Mouse (Mus musculus) CH12.LX (cell line): ENCODE measurements around the gene Spata4. TPM values are rescaled to one million over a fixed set of nuclear protein-coding genes. Genes with fewer than 3 reads are reported as not detected.
A peak's percentile ranks its signal among the peaks of the same experiment; 100 is the strongest.

Experiments used
- DNase-seq: peaks from one replicate; pipeline ENCODE4 v3.0.0-alpha.2; 2013; ENCODE audit errors: extremely low read depth
- H3K27ac ChIP-seq: 2 replicates; pipeline ENCODE4 v1.5.1; 2012; ENCODE audit warnings: low read depth, mild to moderate bottlenecking, control low read depth, moderate library complexity; ENCODE audit not compliant: insufficient read depth
- H3K27me3 ChIP-seq: replicated peaks from 2 replicates; pipeline ENCODE3; 2012; ENCODE audit warnings: inconsistent platforms
- H3K36me3 ChIP-seq, 2 experiments: replicated peaks in 1 of 2; 2 replicates each; pipeline versions ENCODE3 to v1.6.1; 2012; ENCODE audit warnings: inconsistent platforms in 1 of 2, low read length in 1 of 2, mild to moderate bottlenecking in 1 of 2, mixed read lengths in 1 of 2, moderate library complexity in 1 of 2; ENCODE audit not compliant: control insufficient read depth in 1 of 2, insufficient read depth in 1 of 2
- H3K4me1 ChIP-seq, 2 experiments: 2 replicates each; pipeline ENCODE4 v1.6.1; 2012; ENCODE audit warnings: inconsistent platforms in 1 of 2, moderate library complexity in 1 of 2; ENCODE audit not compliant: insufficient read depth in 2 of 2, control insufficient read depth in 1 of 2
- H3K4me2 ChIP-seq: 2 replicates; pipeline ENCODE4 v1.6.1; 2012; ENCODE audit warnings: low read depth, mild to moderate bottlenecking, control low read depth; ENCODE audit not compliant: poor library complexity, insufficient read depth, severe bottlenecking
- H3K4me3 ChIP-seq, 3 experiments: fragments of 150-350 bp in 1 of 3; sonication (generic) in 1 of 3; replicated peaks in 1 of 3; 2 replicates each; pipeline versions ENCODE3 to v1.5.1; 2011 to 2012; ENCODE audit warnings: low read depth in 2 of 3, low read length in 2 of 3, mild to moderate bottlenecking in 2 of 3, moderate library complexity in 2 of 3, control low read depth in 1 of 3, improper control_type of control experiment in 1 of 3, inconsistent platforms in 1 of 3, mixed read lengths in 1 of 3; ENCODE audit not compliant: poor library complexity in 1 of 3
- H3K79me2 ChIP-seq: replicated peaks from 2 replicates; pipeline ENCODE4 v1.6.1; 2012; ENCODE audit warnings: mild to moderate bottlenecking, moderate library complexity; ENCODE audit not compliant: control insufficient read depth, poor library complexity, insufficient read depth, severe bottlenecking; ENCODE audit errors: extremely low read depth
- H3K9ac ChIP-seq: 2 replicates; pipeline ENCODE4 v1.6.1; 2012; ENCODE audit warnings: low read depth, mild to moderate bottlenecking, control low read depth, moderate library complexity; ENCODE audit not compliant: insufficient read depth
- H3K9me3 ChIP-seq: replicated peaks from 2 replicates; pipeline ENCODE3; 2012; ENCODE audit warnings: low read length, inconsistent platforms, mixed read lengths
- CHD1 ChIP-seq: IDR thresholded peaks from 2 replicates; pipeline ENCODE4 v1.6.1; 2012; ENCODE audit warnings: low read depth, low read length, improper control_type of control experiment, inconsistent platforms
- CTCF ChIP-seq, 2 experiments: IDR thresholded peaks in 1 of 2; conservative IDR thresholded peaks in 1 of 2; 2 replicates each; pipeline ENCODE4 v1.5.1; 2011 to 2012; ENCODE audit warnings: low read depth in 2 of 2, low read length in 2 of 2, improper control_type of control experiment in 1 of 2, inconsistent platforms in 1 of 2, mild to moderate bottlenecking in 1 of 2, moderate library complexity in 1 of 2
- EP300 ChIP-seq: IDR thresholded peaks from 2 replicates; pipeline ENCODE4 v1.6.1; 2011; ENCODE audit warnings: low read length, improper control_type of control experiment
- IRF4 ChIP-seq: IDR thresholded peaks from 2 replicates; pipeline ENCODE4 v1.6.1; 2014; ENCODE audit warnings: low read depth, mild to moderate bottlenecking, inconsistent platforms, low read length, improper control_type of control experiment
- JUN ChIP-seq: IDR thresholded peaks from 2 replicates; pipeline ENCODE4 v1.6.1; 2011; ENCODE audit warnings: low read depth, mild to moderate bottlenecking, low read length, improper control_type of control experiment, moderate library complexity; ENCODE audit not compliant: insufficient read depth
- KAT2A ChIP-seq: IDR thresholded peaks from 2 replicates; pipeline ENCODE4 v1.6.1; 2012; ENCODE audit warnings: low read length, improper control_type of control experiment, inconsistent platforms; ENCODE audit not compliant: insufficient replicate concordance
- MEF2A ChIP-seq: IDR thresholded peaks from 2 replicates; pipeline ENCODE4 v1.6.1; 2014; ENCODE audit warnings: low read depth, mild to moderate bottlenecking, inconsistent platforms, low read length, improper control_type of control experiment, borderline replicate concordance
- MXI1 ChIP-seq: IDR thresholded peaks from 2 replicates; pipeline ENCODE4 v1.6.1; 2011; ENCODE audit warnings: mild to moderate bottlenecking, low read depth, low read length, improper control_type of control experiment
- RAD21 ChIP-seq: IDR thresholded peaks from 2 replicates; pipeline ENCODE4 v1.6.1; 2011; ENCODE audit warnings: low read depth, mild to moderate bottlenecking, low read length, improper control_type of control experiment, moderate library complexity
- RCOR1 ChIP-seq: conservative IDR thresholded peaks from 2 replicates; pipeline ENCODE4 v1.6.1; 2012; ENCODE audit warnings: low read depth, mild to moderate bottlenecking, inconsistent platforms, low read length, improper control_type of control experiment
- TBP ChIP-seq: conservative IDR thresholded peaks from 2 replicates; pipeline ENCODE4 v1.6.1; 2011; ENCODE audit warnings: low read depth, low read length, improper control_type of control experiment
- dilution Hi-C: fragments of 300-500 bp; cut with MboI; formaldehyde crosslinking; loops from 2 replicates; pipeline ENCODE4 v1.14.3; 2020; ENCODE audit warnings: low sequenced_read_pairs; ENCODE audit not compliant: extremely low pct_unique_long_range_greater_than_20kb, extremely low pct_ligation_motif_present
- in situ Hi-C: fragments of 300-500 bp; cut with MboI; formaldehyde crosslinking; loops from 3 replicates; pipeline ENCODE4 v1.14.3; 2019; ENCODE audit warnings: low sequenced_read_pairs, low pct_ligation_motif_present, low pct_unique_long_range_greater_than_20kb, mixed read lengths
- polyA plus RNA-seq: library from polyadenylated mRNA; unstranded; fragments of >175 nt; gene quantifications from 2 replicates; pipeline ENCODE4 v1.2.1, GENCODE M21; 2012; ENCODE audit warnings: low read depth; ENCODE audit not compliant: insufficient read length
- total RNA-seq, 2 experiments: library from RNA; depleted of rRNA; stranded (reverse); fragments of 300-350 nt in 1 of 2; fragments of >200 nt in 1 of 2; gene quantifications; 2 replicates each; pipeline ENCODE4 v1.2.3; 2012 to 2014

Gene Spata4
- not detected in 2 replicates for total RNA-seq (2012; rRNA removed)
- total RNA-seq (2014; rRNA removed) = not detected in 2 replicates
- polyA plus RNA-seq = not detected in 2 replicates

- Histone ChIP-seq H3K4me3 (no peak within 1 kb of the TSS), H3K79me2 (no peaks in the 10 kb centered on the region), H3K4me2 (no peak within 1 kb of the TSS), H3K4me1 (peaks cover 2 to 12% of the 10 kb centered on the region in 2 experiments; a peak in 3 of 4 replicates), H3K27ac (no peak within 1 kb of the TSS), H3K9ac (no peak within 1 kb of the TSS), H3K9me3 (no peaks in the 10 kb centered on the region), H3K36me3 (no peaks in the 10 kb centered on the region), H3K27me3 (no peaks in the 10 kb centered on the region)
- in situ Hi-C loops = no loop called here
- DNase-seq = no peak
- dilution Hi-C loops = no loop called here
- no peak for TF ChIP-seq EP300
Measured at GRCm38 (mm10) chr8:54600671-54601251, at the start of gene Spata4. TSS of gene Spata4 (plus strand) at chr8:54600781.

- H3K27ac ChIP-seq = no peak overlapping the region
- no peaks in the 10 kb centered on the region for H3K79me2 ChIP-seq
- dilution Hi-C loops = no loop called here
- H3K4me1 ChIP-seq = no peaks in the 10 kb centered on the region
- no peaks in the 10 kb centered on the region for H3K27me3 ChIP-seq
- no peak for TF ChIP-seq RCOR1
- TF ChIP-seq KAT2A = no peak
- TF ChIP-seq JUN = no peak
- no peak for TF ChIP-seq CTCF (conservative IDR thresholded peaks at IDR 0.05 in 1 of 2, IDR thresholded peaks at IDR 0.05 in 1 of 2; ENCODE audit: low read depth in 2 of 2, low read length in 2 of 2)
- TF ChIP-seq IRF4 = no peak
- TF ChIP-seq RAD21 = no peak
- TF ChIP-seq MXI1 = no peak
- TF ChIP-seq CHD1 = no peak
- TF ChIP-seq, all 38 proteins: peak for 0
- Histone ChIP-seq H3K36me3 (no peaks in the 10 kb centered on the region), H3K4me2 (no peak overlapping the region), H3K4me3 (no peak overlapping the region), H3K9ac (no peak overlapping the region), H3K9me3 (no peaks in the 10 kb centered on the region)
- DNase-seq = no peak
- in situ Hi-C loops = no loop called here
Measured at GRCm38 (mm10) chr8:54554921-54555320, 45.7 kb upstream of the Spata4 start.

GRCm38 (mm10) chr8:54562137-54562536 is 38.4 kb upstream of the Spata4 start:
- peak; percentile 51 for DNase-seq
- dilution Hi-C loops = no loop called here
- no peak overlapping the region for H3K27ac ChIP-seq

More at GRCm38 (mm10) chr8:54562137-54562536, 38.4 kb upstream of the Spata4 start:
- H3K4me2 ChIP-seq = no peak overlapping the region
- in situ Hi-C loops = no loop called here
- peaks cover 3 to 18% of the 10 kb centered on the region in 2 experiments; a peak in 3 of 4 replicates for H3K4me1 ChIP-seq
- TF ChIP-seq RCOR1 (no peak), TBP (0 out of 2 replicates have a peak, but pooled peaks have one; percentile 16), MEF2A (peak; percentile 31; the same call in 1 of the 2 replicates)
- H3K27me3 ChIP-seq = no peaks in the 10 kb centered on the region
- no peak overlapping the region for H3K4me3 ChIP-seq
- H3K9me3 ChIP-seq = no peaks in the 10 kb centered on the region
- no peak overlapping the region for H3K9ac ChIP-seq
- no peaks in the 10 kb centered on the region for H3K79me2 ChIP-seq
- no peaks in the 10 kb centered on the region for H3K36me3 ChIP-seq
